Mouse (Mus musculus) right cerebral cortex, postnatal 4 days (tissue): ENCODE measurements at regions not wholly inside any gene's neighbourhood (a gene's known extent, or its start where the extent isn't known, plus 50 kb on each side); places are given as distances from the start of the nearest gene placed in this dataset.

ENCODE experiments used
- DNase-seq: peaks from one replicate; pipeline ENCODE4 v3.0.0-alpha.2; 2022

DNA sequence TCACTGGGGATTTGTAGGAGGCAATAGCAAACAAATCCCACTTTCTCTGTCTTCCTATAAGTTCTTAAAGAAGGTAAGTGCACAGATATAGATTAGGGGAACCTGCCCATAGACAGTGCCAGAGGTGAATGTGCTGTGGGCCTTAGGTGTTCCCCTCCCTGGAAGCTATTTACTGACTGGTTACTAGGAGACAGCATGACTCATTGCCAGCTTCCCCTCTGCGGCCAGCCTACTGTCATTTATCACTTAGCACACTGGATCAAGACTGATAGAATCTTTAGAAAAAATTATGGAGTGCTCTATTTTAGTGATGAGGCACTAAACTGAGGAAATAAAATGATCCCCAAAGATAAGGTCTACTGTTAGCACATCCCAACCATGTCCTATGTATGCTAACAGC lies 187.3 kb upstream of the Nrp1 start:
- no peak for DNase-seq

DNA sequence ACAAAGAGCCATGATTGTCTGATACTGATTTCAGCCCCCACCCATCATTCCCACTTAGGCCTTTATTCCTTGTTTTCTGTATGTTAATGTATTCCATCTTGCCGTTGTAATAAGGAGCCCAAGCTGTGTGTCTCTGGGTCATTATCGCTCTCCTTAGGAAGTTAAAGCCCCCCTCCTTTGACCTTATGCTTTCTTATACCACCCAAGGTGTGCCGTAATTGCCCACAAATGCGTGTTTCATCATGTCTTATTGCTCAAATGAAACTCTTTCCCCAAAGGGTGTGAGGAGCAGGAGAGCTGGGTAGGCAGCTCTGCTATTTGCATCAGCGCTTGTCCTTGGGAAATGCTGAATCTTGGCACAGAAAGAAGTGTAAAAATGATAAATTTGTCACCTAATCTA lies 178.2 kb upstream of the Nrp1 start:
- DNase-seq, result no peak

DNA sequence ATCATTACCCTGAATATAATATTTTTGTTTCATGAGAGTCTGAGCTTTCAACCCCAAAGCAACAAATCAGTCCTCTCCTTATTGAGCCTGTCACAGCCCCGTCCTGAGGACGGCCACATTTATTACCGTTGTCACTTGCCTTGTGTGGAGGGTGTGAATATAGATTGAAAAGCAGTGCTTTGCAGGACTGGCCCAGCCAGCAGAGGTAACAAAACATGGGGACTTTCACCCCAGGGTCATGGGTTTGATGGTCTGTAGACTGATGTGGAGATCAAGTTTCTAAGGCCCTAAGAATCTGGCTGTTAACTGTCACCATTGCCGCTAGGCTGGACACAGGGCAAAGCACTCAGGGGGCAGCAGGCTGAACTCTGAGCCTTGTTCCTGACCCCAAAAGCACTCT lies 175.3 kb upstream of the Nrp1 start:
- no peak for DNase-seq

DNA sequence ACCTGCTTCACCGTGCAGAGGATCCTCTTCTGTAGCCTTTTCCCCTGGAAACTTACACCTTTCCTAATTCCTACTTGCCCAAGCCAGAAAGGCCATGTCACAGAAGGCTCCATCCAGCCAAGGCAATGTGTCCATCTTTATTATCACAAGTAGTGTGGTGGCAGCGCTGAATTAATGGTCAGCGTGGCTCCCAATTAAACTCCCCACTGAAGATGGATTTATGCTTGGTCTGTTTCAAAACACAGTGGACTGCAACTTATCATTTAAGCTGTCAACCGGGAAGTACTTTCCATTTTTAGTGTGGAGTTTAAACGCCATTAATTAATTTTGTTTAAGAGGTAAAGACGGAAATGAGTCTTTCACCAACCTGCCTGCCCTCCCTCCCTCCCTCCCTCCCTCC lies 170.1 kb upstream of the Nrp1 start:
- no peak for DNase-seq

DNA sequence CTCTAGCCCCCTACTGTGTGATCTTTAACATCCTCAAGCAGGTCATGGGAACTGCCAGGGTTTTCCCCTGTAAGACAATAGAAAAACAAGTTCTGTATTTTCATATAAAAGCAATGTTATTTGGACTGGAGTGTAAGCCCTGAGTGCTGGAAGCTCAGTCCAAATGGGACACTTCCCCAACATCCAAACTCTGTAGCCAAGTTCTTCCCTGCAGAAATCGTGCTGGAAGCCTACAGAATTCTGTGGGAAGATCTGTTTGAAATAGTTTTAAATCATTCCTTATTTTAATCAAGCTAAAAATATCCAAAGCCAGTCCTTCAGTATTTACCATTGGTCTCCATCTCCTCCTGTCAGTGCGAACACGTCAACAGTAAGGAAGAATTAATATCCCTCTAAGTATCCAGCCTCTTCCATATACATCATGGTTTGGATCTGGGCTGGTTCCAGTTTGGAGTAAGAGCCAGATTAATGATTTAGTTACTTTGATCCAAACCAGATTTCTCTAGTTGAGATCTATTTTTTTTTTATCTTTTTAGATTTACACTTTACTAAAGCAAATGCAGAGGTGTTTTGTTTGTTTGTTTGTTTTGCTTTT lies 165.0 kb upstream of the Nrp1 start:
- DNase-seq, result no peak

DNA sequence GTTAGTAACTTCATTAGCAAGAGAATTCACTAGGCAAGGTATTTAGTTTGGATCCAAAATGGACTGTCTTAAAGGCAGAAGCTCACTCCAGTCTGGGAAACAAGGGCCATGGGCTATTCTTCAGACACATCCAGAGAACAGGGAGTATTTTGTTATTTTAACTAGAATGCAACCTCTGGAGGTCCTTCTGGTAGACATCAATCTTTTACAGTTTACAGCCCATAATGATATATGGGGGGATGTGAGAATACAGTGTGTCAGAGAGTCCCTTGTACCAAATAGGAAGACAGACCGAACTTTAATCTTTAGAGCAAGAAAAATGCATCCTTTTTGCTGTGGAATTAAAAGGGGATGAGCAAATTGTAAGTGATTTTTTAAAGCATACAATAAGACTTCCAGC lies 157.6 kb upstream of the Nrp1 start:
- DNase-seq, result no peak

DNA sequence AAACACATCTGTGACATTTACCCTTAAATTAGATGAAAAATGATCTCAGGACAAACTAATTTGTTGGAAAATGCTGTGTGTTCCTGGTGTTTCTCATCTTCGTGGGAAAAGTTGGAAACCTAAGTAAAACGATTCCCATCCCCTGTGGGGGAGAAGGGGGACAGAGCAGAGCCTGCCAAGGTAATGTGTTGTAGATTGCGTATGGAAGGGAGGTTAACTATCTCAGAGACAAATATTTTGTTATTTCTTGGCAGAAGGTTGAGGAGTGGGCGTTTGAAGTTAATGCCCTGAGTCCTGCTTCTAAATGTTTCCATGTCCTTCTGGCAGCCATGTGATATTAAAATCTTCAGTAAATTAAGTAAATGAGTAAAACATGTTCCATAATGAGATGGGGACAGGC lies 156.8 kb upstream of the Nrp1 start:
- no peak for DNase-seq

DNA sequence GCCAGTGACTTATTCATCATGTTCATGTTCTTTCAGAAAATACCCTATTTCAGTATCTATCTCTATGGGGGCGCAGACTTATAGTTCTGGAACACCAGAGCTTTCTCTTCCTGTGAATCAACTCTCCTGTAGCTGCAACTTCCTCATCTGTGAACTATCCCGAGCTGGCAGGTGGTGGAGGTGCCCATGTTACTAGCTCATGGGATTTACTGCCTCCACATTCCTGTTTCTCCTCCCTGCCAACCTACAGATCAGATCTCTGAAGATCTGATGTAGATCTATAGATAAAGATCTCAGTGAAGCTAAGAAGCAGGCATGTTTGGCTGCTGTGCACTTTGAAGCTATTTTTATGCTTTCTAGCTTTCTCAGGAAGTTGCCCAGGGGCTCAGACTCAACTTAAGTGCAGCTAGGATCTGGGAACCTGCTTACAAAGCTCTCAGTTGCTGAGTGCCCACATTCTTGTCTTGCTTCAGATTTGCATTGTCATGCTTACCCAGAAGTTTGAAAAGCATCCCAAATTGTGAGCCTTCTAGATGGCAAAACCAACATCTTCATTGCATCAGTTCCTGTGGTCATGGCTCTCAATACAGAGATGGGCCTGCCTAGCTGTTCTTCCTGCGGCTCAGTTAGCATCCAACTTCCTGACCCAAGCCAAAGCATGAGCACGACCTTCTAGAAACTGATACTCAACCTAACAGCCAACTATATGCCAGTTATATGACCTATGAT lies 156.1 kb upstream of the Nrp1 start:
- no peak for DNase-seq

DNA sequence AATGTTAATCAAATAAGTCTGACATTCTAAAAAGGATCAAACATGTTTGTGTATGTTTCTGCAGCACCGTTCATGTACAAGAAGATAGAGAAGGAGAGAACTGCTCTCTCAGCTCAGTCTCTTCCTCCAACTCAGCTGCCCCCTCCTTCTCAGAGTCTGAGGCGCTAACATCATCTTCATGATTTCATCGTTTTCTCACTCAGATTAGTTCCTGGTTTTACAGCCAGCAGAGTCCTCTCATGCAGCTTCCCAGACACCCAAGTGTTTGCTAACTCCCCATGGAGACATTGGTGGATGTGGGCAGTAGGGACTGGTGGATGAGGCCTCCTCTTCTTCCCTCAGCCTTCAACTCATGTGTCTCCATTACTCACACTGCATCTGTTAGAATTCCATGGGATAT lies 153.6 kb upstream of the Nrp1 start:
- no peak for DNase-seq

DNA sequence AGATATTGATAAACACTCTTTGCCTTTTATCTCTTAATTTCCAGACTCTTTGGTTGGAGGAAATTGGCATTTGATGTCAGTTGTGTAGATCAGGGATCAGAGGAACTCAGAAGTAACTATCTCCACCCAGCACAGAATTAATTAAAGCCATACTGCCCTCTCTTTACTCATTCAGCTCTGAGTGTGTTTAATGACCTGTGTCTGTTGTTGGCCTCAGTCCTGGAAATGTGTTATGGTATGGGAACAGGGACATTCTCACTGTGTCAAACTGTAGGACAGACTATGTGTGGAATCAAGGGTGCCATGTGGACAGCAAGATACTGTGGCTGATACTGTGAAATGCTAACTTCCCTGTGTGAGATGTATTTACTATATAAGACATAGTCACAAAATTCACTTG lies 151.3 kb upstream of the Nrp1 start:
- no peak for DNase-seq

DNA sequence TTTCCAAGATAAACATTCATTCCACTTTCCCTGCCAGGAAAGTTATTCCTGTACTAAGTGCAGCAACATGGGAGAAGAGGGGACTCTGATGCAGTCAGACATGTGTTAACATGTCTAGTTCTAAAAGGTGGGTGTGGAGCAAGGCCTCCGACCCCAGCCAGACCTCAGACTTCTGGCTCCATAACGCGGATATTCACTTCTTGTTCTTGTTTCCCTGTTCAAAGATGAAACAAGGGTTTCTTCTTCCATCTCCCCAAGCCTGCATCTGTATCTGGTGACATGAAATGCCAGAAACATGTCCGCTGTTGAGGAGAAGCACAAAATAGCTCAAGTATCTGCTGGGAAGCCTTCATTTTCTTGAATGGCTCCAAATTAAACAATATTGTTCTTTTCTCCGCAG lies 147.6 kb upstream of the Nrp1 start:
- DNase-seq, result no peak

DNA sequence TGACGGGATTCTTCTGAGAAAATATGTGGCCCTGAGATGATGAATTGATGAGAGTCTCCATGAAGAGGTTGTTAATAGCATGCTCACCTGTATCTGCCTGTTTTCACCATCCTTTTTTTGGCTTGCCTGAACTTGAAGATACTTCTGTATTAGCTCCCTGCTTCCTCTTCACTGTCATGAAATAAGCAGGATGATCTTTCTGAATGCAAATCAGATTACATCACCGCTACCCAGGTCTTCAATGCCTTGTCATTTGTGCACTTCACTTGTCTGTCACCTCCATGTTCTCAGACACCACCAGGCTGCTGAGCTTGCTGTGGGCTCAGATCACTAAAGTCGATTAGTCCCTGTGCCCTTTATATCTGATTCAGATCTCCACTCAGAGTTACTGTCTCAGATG lies 146.2 kb upstream of the Nrp1 start:
- no peak for DNase-seq

DNA sequence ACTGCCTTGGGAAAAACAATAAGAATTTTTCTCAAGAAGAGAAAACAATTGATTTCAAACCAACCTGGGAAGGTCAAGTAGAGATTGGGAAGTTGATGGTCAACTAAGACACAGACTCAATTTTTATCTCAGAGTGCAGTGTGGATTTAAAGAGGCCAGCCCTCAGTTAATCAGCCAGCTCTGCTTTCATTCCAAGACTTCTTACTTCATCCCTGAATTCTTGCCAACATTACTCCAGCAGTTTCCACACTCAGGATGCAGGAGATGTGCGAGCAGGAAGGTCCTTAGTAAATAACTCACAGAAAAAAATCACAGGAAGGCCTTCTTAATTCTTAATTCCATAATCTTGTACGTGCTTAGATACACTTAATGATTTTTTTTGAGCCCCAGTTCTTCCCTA lies 144.1 kb upstream of the Nrp1 start:
- DNase-seq, result no peak

DNA sequence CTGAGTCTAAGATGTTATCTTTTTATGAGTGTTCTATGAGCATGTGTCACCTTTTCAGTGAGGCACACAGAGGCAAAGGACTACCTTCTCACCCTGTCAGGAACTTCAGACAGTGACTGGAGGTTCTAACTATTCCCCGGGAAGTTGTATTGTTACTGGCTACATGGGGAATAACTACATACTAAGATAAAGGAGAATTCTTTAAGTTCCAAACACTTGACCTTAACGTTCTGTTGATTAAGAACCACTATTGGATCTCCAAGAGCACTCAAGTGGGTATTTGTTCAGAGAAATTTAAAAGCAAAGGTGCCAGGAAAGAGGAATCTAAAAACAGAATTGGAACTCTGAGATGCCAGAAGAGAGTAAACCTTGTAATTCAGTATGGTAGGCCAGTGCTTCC lies 139.5 kb upstream of the Nrp1 start:
- DNase-seq, result no peak

DNA sequence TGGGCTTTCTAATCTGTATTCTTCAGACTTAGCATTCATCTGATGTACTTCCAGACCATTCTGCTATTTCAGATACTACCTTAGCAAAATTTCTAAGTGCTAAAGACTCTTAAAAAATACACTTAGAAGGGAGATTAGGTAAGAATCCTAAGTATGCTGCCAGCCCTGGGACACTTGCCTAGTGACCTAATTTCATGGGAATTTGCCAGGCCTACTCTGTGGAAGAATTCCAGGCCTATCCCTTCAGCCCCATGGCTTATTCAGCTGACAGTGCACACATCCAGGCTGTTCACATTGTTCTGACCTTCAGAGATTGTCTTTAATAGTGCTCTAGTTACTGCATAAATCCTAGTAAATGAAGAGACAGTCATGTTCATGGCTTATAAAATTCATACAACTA lies 138.9 kb upstream of the Nrp1 start:
- DNase-seq, result peak; percentile 7

DNA sequence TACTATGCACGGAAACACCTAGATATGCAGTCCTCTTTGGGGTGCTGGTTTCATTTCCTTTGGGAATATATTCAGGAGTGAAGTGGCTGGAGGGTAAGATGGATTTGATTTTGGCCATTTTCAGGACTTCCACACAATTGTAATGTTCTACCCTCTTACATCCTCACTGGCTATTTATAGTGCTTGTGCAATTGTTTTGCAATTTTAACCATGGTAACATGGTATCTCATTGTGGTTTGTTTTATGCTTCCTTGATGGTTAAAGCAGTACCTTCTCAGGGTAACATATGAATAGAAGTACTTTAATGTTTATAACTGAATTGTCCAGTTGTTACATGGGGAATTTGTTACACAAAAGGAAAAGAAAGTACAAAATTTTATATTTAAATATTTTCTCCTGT lies 135.3 kb upstream of the Nrp1 start:
- no peak for DNase-seq

DNA sequence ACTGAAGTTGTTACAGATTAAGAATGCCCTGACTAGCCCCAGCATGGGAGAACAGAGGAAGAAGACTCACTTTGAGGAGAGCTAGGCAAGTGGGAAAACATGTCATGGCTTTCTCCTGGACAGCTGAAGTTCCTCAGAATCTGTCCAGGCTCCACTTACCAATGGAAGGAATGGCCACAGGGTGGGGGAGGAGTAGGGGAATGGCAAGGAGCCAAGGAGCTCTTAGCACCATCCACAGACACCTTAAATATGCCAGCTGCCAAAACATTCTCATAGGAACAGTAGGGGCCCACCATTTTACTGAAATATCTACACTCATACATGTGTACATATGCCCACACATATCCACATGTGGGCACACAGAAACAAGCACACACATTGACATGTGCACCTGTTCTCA lies 134.9 kb upstream of the Nrp1 start:
- no peak for DNase-seq

DNA sequence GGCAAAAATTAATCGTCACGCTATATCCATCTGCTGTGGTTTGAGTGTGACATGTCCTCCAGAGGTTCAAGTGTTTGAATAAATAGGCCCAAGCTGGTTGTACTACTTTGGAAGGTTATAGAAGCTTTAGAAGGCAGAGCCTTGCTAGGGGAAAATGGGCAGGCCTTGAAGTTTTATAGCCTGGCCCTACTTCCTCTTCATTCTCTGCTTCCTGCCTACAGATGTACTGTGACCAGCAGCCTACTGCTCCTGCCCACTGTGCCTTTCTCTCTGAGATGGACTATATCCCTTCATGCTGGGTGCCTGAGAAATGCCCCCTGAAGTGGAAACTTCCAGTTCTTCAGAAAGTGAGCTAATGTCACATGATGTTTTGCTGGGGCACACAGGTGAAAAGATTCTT lies 133.3 kb upstream of the Nrp1 start:
- no peak for DNase-seq

DNA sequence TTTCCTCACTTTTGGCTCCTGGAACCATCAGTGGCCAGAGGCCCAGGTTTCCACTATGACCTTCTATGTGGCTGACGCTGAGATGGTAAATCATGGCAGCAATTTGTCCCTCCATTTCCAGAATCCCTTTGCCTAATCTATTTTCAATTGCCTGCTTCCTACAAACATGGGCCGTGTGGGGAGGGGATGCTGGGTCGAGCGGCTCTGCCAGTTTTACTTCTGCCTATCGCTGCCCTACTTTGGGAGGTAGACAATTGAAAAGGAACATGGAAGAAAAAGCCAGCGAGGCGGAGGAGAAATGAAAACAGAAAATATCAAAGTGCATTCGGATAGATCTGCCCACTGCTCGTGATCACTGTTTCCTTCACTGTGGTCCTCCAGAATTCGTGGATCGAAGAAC lies 123.3 kb upstream of the Nrp1 start:
- no peak for DNase-seq

DNA sequence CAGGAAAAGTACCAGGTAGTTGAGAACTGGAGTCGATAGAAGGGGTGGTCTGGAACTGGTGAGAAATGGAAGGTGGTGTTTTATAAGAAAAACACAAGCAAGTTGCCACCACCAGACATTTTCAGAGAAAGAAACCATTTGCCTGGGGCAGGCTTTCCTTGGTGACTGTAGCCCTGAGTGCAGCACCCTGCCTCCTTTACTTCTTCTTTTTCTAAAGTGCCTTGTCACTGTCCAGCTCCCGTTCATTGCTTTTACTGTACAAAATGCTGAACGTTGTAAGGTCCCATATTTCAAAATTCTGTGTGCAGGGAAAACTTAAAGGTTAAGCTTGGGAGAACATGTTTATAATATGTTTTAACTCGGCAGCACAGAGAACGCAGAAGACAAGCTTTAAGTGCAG lies 122.9 kb upstream of the Nrp1 start:
- no peak for DNase-seq

DNA sequence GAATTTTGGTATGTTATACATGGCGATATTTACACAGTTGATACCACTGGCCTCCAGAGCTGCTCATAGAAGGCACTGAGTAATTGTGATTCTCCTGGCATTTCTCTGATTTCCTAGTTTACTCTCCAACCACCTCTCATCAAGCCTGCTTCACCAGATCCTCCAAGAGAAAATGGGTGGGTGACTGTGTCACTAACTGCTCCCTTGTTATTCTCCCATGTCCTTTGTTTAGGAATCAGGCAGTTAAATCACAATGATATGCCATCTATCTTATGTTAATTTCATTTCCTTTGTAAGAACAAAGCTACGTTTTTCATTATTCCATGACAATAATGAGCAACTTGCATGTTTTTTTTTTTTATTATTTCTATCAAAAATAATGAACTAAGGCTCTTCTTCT lies 122.3 kb upstream of the Nrp1 start:
- no peak for DNase-seq

DNA sequence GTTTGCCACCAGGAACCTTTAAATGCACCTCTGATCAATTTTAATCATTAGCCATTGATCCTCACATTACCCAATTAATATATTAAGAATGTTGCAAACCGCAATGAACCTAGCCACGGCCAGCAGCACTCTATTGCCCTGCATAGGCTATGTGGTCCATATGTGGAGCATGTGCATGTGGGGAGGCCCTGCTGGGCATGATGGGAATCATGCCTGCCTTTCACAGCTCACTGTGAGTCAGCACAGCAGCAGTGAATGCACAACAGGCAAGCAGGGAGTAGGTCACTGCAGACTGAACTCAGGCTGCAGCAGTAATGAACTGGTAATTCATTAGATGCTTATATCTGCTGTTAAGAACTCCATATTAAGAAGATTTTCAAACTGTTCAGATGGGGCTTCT lies 119.5 kb upstream of the Nrp1 start:
- no peak for DNase-seq

DNA sequence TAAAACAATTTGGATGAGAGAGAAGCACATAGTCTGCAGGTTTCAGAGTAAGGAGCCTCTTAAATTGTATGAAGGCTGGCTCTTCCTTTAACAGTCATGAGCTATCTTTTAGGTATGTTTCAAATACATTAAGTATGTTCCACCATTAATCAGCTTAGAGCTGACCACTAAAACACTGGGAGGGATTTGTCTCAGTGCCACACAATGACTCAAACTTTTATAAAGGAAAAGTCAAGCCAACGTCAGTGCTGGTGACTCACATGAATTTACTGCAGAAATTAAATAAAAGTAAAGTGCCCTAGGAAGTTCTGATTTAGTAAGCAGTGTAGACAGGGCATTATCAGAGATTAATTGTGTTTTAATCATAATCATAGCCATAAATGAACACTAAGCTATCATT lies 118.6 kb upstream of the Nrp1 start:
- no peak for DNase-seq

DNA sequence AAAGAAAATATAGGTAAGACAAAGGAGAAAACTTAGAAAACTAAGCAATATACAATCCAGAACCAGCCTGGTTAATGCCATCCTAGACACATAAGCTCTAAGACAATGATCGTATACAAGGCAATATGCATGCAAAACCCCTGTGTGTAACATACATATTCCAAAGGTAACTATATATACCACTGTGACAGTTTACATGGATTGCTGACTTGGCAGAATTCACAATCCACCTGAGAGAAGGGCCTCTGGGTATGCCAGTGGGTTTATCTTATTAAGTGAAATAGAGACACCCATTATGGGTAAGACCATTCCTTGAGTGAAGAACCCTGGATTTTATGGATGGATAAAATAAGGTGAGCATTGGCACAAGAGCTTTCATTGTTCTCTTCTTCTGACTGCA lies 117.2 kb upstream of the Nrp1 start:
- no peak for DNase-seq

DNA sequence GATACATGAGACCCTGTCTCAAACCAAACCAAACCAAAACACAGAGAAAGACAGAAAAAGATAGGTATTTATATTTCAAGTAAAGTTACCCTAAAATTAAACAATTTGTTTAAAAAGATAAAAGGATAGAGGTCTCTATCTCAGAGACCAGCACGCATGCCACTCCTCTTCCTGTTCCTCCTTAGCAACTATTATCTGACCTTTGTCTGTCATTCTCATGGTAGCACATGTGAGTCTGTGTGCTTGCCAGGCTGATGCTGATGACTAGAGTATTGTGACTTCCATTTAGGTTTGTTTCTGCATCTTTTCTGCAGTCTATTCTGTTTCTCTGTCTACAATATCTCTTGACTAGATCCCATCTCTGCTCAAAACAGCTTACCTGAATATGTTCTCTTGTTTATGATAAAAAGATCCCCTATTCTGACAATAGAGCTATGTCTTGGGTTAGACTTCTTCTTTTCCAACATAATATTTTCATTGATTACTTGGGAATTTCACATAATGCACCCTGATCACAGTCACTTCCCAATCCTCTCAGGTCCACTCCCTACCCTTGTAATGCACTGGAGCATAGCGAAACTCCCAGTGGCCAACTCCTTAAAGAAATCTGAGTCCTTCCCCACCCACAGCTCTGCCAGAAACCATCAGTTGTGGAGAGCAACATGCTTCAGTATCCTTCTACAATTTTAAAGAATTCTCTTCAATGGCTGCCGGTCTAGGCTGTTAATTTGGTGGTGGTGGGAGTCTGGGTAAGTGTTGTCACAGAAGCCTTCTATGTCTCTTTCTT lies 115.7 kb upstream of the Nrp1 start:
- no peak for DNase-seq
